Mouse (Mus musculus) intestine, embryonic 16.5 days (tissue): ENCODE results near the gene Fcrl5. TPM values are rescaled to one million over a fixed set of nuclear protein-coding genes. Genes with fewer than 3 reads are reported as not detected.

Experiments used
- ATAC-seq: fragments of 200-750 bp; cut with Nextera tagmentation; 2 replicates; pipeline ENCODE4 v1.8.0; 2017; ENCODE audit warnings: moderate TSS enrichment, moderate library complexity
- H3K27ac ChIP-seq: fragments of 300-500 bp; sonication (generic); 2 replicates; pipeline ENCODE4 v1.5.1; 2014; ENCODE audit warnings: mild to moderate bottlenecking, low read length
- H3K27me3 ChIP-seq: fragments of 300-500 bp; sonication (generic); replicated peaks from 2 replicates; pipeline ENCODE4 v1.6.1; 2014; ENCODE audit warnings: low read length, control low read depth, mixed read lengths; ENCODE audit not compliant: control insufficient read depth, insufficient read depth
- H3K36me3 ChIP-seq: fragments of 300-500 bp; sonication (generic); 2 replicates; pipeline ENCODE4 v1.6.1; 2014; ENCODE audit warnings: low read length, control low read depth; ENCODE audit not compliant: control insufficient read depth, insufficient read depth
- H3K4me1 ChIP-seq: fragments of 300-500 bp; sonication (generic); 2 replicates; pipeline ENCODE4 v1.6.1; 2014; ENCODE audit warnings: low read length, control low read depth, mixed read lengths; ENCODE audit not compliant: control insufficient read depth, insufficient read depth
- H3K4me2 ChIP-seq: fragments of 300-500 bp; sonication (generic); 2 replicates; pipeline ENCODE4 v1.6.1; 2014; ENCODE audit warnings: low read depth, low read length, control low read depth
- H3K4me3 ChIP-seq: fragments of 300-500 bp; sonication (generic); 2 replicates; pipeline ENCODE4 v1.5.1; 2014; ENCODE audit warnings: mild to moderate bottlenecking, low read length
- H3K9ac ChIP-seq: fragments of 300-500 bp; sonication (generic); 2 replicates; pipeline ENCODE4 v1.6.1; 2014; ENCODE audit warnings: low read depth, low read length
- H3K9me3 ChIP-seq: fragments of 300-500 bp; sonication (generic); 2 replicates; pipeline ENCODE4 v1.6.1; 2016; ENCODE audit warnings: low read length, control low read depth; ENCODE audit not compliant: control insufficient read depth
- WGBS: fragments of 180-500 bp; shearing (Covaris S2); extraction: QIAGEN DNeasy Blood & Tissue Kit; methylation state at CpG from one replicate; pipeline ENCODE4 v1.1.7; 2014; 5-methylcytosine and 5-hydroxymethylcytosine counted together
- polyA plus RNA-seq: library from polyadenylated mRNA; unstranded; fragments of >200 nt; fragmentation: Nextera tagmentation; extraction: Ambion mirVana; gene quantifications from 2 replicates; pipeline ENCODE4 v1.2.1, GENCODE M21; 2015

The Fcrl5 gene
- polyA plus RNA-seq, 1 experiment from 2014 or later = not detected

DNA sequence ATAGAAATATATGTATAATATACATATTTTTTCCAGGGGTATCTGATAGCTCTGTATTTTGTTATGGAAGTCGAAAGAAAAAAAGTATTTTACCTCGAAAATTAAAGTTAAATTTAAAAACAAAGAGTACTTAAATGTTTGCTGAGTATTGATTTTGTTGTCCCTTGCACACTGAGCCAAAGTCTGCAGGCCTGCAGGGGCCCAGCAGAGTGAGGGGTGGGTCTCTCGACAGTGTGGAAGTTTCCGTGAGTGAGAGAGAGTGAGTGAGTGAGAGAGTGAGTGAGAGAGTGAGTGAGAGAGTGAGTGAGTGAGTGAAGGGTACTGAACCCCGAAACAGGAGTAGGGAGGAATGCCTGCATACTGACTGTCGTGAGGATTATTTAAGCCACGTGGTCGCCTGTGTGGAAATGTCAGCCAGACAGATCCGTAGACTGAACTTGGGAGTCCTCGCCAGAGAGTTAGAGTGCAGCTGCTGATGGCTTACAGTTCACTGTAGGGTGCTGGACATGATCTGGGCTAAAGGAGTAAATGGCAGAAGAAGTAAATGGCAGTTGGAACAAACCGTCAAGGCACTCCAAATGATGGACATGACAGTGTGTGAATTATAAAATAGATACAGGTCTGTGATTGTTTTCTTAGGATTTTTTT, 104.6 kb downstream of the Fcrl5 start:
- 69% methylated on average over 11 of the region's 11 CpGs for WGBS
- no peak overlapping the region for H3K4me2 ChIP-seq
- no peaks in the 10 kb centered on the region for H3K27me3 ChIP-seq
- no peaks in the 10 kb centered on the region for H3K9me3 ChIP-seq
- H3K4me3 ChIP-seq = no peak overlapping the region
- H3K27ac ChIP-seq = no peak overlapping the region
- peaks cover 5% of the 10 kb centered on the region for H3K4me1 ChIP-seq
- peaks cover 12% of the 10 kb centered on the region for H3K36me3 ChIP-seq
- no peak overlapping the region for H3K9ac ChIP-seq
- no peak for ATAC-seq

- H3K4me2 ChIP-seq = no peak overlapping the region
- H3K9me3 ChIP-seq = no peaks in the 10 kb centered on the region
- no peak overlapping the region for H3K4me3 ChIP-seq
- WGBS = 37% methylated on average over 8 of the region's 8 CpGs
- H3K27me3 ChIP-seq = no peaks in the 10 kb centered on the region
- no peak overlapping the region for H3K9ac ChIP-seq
- peaks cover 5% of the 10 kb centered on the region for H3K4me1 ChIP-seq
- H3K36me3 ChIP-seq = peaks cover 8% of the 10 kb centered on the region
- no peak for ATAC-seq
- H3K27ac ChIP-seq = no peak overlapping the region
Observed at GRCm38 (mm10) chr3:87540714-87541113, 105.1 kb downstream of the Fcrl5 start.

GRCm38 (mm10) chr3:87542481-87543215, 107.1 kb downstream of the Fcrl5 start:
- no peaks in the 10 kb centered on the region for H3K9me3 ChIP-seq
- H3K27ac ChIP-seq = no peak overlapping the region
- ATAC-seq = no peak
- WGBS = 75% methylated on average over 7 of the region's 7 CpGs
- H3K36me3 ChIP-seq = no peaks in the 10 kb centered on the region
- no peak overlapping the region for H3K9ac ChIP-seq
- no peak overlapping the region for H3K4me2 ChIP-seq
- H3K27me3 ChIP-seq = no peaks in the 10 kb centered on the region
- no peaks in the 10 kb centered on the region; the same call in 1 of the 2 replicates for H3K4me1 ChIP-seq
- H3K4me3 ChIP-seq = no peak overlapping the region

- Histone ChIP-seq H3K9ac (no peak overlapping the region), H3K27ac (no peak overlapping the region), H3K9me3 (no peaks in the 10 kb centered on the region), H3K36me3 (no peaks in the 10 kb centered on the region), H3K27me3 (0 out of 2 replicates have a peak, but pooled peaks cover 4% of the 10 kb centered on the region), H3K4me1 (no peaks in the 10 kb centered on the region), H3K4me2 (no peak overlapping the region), H3K4me3 (no peak overlapping the region)
- 71% methylated on average over 3 of the region's 3 CpGs for WGBS
- ATAC-seq = no peak
Observed at GRCm38 (mm10) chr3:87545554-87545953, 110.0 kb downstream of the Fcrl5 start.

DNA sequence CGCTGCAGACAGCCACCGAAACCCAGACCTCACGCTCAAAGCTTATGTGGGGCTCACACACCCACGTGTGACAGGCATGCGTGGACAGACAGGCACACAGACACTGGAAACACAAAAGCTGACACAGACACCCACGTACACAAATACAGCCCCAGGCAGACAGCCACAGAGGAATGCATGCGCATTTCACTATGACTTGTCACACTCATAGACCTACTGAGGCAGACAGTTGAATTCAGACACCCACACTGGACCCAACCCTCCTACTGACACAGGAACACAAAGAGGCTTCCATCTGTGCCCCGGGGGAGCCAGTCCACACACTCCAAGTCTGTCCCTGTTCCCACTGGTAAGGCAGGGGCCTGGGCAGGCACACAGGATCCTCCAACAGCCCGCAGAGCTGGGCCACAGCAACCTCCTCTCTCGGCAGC, 110.7 kb downstream of the Fcrl5 start:
- H3K4me2 ChIP-seq = no peak overlapping the region
- no peak overlapping the region for H3K9ac ChIP-seq
- H3K9me3 ChIP-seq = no peaks in the 10 kb centered on the region
- H3K27ac ChIP-seq = no peak overlapping the region
- H3K27me3 ChIP-seq = 0 out of 2 replicates have a peak, but pooled peaks cover 4% of the 10 kb centered on the region
- 79% methylated on average over 10 of the region's 10 CpGs for WGBS
- H3K4me3 ChIP-seq = no peak overlapping the region
- ATAC-seq = no peak
- no peaks in the 10 kb centered on the region for H3K36me3 ChIP-seq
- no peaks in the 10 kb centered on the region for H3K4me1 ChIP-seq

DNA sequence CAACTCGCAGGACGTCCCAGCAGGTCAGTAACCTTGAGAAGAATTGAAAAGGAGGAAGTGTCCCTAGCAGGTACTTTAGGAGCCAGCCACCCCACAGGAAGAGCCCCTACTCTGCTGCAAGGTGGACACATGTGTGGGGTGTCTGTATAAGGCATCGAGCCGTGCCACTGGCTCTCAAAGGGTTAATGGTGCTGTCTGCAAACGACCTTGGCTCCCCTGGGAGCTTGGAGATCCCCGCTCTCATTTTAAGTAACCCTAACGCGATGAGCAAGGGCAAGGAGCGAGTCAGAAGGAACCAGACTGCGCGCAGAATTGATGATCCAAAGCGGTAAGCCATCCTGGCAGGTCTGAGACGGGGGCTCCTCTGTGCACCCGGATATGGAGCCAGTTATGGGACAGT, 114.3 kb downstream of the Fcrl5 start:
- H3K27ac ChIP-seq = no peak overlapping the region
- H3K4me3 ChIP-seq = no peak overlapping the region
- no peaks in the 10 kb centered on the region for H3K9me3 ChIP-seq
- no peaks in the 10 kb centered on the region for H3K36me3 ChIP-seq
- H3K9ac ChIP-seq = no peak overlapping the region
- 24% methylated on average over 14 of the region's 14 CpGs for WGBS
- no peaks in the 10 kb centered on the region for H3K4me1 ChIP-seq
- no peak for ATAC-seq
- 0 out of 2 replicates have a peak, but pooled peaks cover 8% of the 10 kb centered on the region for H3K27me3 ChIP-seq
- no peak overlapping the region for H3K4me2 ChIP-seq

Other genes starting within 250 kb of the Fcrl5 start
- gene Fcrls, start 172.0 kb upstream of the Fcrl5 start, polyA plus RNA-seq = 4.7 and 6.0 TPM in 2 replicates
- gene Cd5l, start 77.9 kb upstream of the Fcrl5 start, polyA plus RNA-seq = 0.58 and 1.1 TPM in 2 replicates
- gene Fcrl1, start 59.4 kb upstream of the Fcrl5 start, polyA plus RNA-seq = 0.59 and 0.61 TPM in 2 replicates
- 12.5 and 12.7 TPM in 2 replicates for gene Etv3, start 89.6 kb downstream of the Fcrl5 start, polyA plus RNA-seq
- 11.6 and 12.4 TPM in 2 replicates for gene Arhgef11, start 181.8 kb downstream of the Fcrl5 start, polyA plus RNA-seq